ENCODE assay signal across 32 mouse cellular contexts in the genomic region with DNA sequence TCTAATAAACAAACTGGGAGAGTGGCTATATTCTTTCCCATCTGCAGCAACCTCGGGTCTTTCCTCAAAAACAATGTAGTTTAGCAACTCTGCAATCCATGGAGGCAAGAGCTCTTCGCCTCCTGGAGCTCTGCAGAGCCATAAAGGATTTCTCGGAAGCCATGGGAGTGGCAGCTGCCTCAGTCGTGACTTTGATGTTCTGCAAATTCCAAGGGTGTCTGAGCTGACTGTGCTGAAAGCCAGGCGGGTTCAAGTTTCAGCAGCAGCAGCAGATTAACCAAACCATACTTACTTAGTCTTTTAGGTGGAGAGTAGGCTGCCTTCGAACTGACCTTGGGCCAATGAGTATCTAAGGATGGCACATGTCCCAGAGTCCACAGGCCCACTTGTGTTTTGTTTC.
DNase-seq lines count a peak whose midpoint lies in the region; ATAC-seq lines count a peak whose summit lies in the region.
"Had no signal": no experiment of that assay in that cellular context is flagged by ENCODE, and none has a peak within 500 bp of the region (broad histone marks: within the 10 kb centered on the region; RNA-seq: fewer than 3 reads in every experiment).

No protein-coding gene starts in this region.

- H3K36me3 ChIP-seq in neural tube, embryonic 13.5 days: no peaks in the 10 kb centered on the region
- H3K36me3 ChIP-seq: embryonic facial prominence, embryonic 13.5 days; heart, embryonic 12.5 days; hindbrain, embryonic 10.5 days; liver, embryonic 12.5 days; neural tube, embryonic 12.5 days; stomach, embryonic 15.5 days had no signal

- no peak overlapping the region for H3K4me3 ChIP-seq in neural tube, embryonic 13.5 days
- H3K4me3 ChIP-seq: embryonic facial prominence, embryonic 13.5 days; forebrain, embryonic 13.5 days; heart, embryonic 12.5 days; hindbrain, embryonic 10.5 days; liver, embryonic 12.5 days; megakaryocyte, embryonic 14.5 days; neural tube, embryonic 12.5 days; stomach, embryonic 15.5 days had no signal

- H3K4me1 ChIP-seq in neural tube, embryonic 13.5 days (replicated peaks): peaks cover 14% of the 10 kb centered on the region
- H3K4me1 ChIP-seq: forebrain, embryonic 13.5 days; liver, embryonic 12.5 days; megakaryocyte, embryonic 14.5 days; neural tube, embryonic 12.5 days; stomach, embryonic 15.5 days had no signal

- H3K9me3 ChIP-seq in neural tube, embryonic 13.5 days: no peaks in the 10 kb centered on the region
- H3K9me3 ChIP-seq: embryonic facial prominence, embryonic 13.5 days; forebrain, embryonic 13.5 days; heart, embryonic 12.5 days; hindbrain, embryonic 10.5 days; liver, embryonic 12.5 days; megakaryocyte, embryonic 14.5 days; neural tube, embryonic 12.5 days; stomach, embryonic 15.5 days had no signal

- no peak overlapping the region for H3K4me2 ChIP-seq in neural tube, embryonic 13.5 days
- H3K4me2 ChIP-seq: embryonic facial prominence, embryonic 13.5 days; forebrain, embryonic 13.5 days; heart, embryonic 12.5 days; liver, embryonic 12.5 days; neural tube, embryonic 12.5 days; stomach, embryonic 15.5 days had no signal

- H3K9ac ChIP-seq in neural tube, embryonic 13.5 days: no peak overlapping the region
- H3K9ac ChIP-seq: embryonic facial prominence, embryonic 13.5 days; forebrain, embryonic 13.5 days; heart, embryonic 12.5 days; liver, embryonic 12.5 days; neural tube, embryonic 12.5 days; stomach, embryonic 15.5 days had no signal

- WGBS in neural tube, embryonic 13.5 days: 31% methylated on average over 6 of the region's 6 CpGs

- H3K27me3 ChIP-seq in neural tube, embryonic 13.5 days: no peaks in the 10 kb centered on the region
- H3K27me3 ChIP-seq: embryonic facial prominence, embryonic 13.5 days; forebrain, embryonic 13.5 days; heart, embryonic 12.5 days; liver, embryonic 12.5 days; megakaryocyte, embryonic 14.5 days; neural tube, embryonic 12.5 days; stomach, embryonic 15.5 days had no signal

- no peak for ATAC-seq in neural tube, embryonic 13.5 days (ENCODE audit: low read depth)
- ATAC-seq in megakaryocyte, adult 5-6 weeks (ENCODE audit: poor library complexity, severe bottlenecking): no peak
- ATAC-seq: forebrain, embryonic 13.5 days; hindbrain, postnatal 0 days; liver, embryonic 12.5 days had no signal

- peak overlapping the region; percentile 35; the same call in 1 of the 2 replicates for H3K27ac ChIP-seq in neural tube, embryonic 13.5 days (replicated peaks)
- H3K27ac ChIP-seq: embryonic facial prominence, embryonic 13.5 days; forebrain, embryonic 13.5 days; hindbrain, embryonic 10.5 days; hindbrain, postnatal 0 days; liver, embryonic 12.5 days; neural tube, embryonic 12.5 days; stomach, embryonic 15.5 days had no signal

- DNase-seq in neural tube, embryonic 10.5 days (ENCODE audit: extremely low spot score, low spot score): no peak
- DNase-seq in embryo, embryonic 10.5 days (ENCODE audit: low spot score): peak; percentile 44
- DNase-seq in forelimb bud, embryonic 11.5 days (ENCODE audit: low read depth, low spot score): peak; percentile 62
- peak; percentile 28 for DNase-seq in yolk sac, embryonic 10.5 days (ENCODE audit: low spot score)
- no peak for DNase-seq in testis, postnatal 10 days (ENCODE audit: low spot score)
- no peak for DNase-seq in adipocyte (ENCODE audit: low spot score)
- DNase-seq: adrenal gland, postnatal 10 days; cerebellum, adult 2 months; cerebellum, postnatal 25 days; gastrocnemius, postnatal 25 days; heart, adult 18-20 months; heart, postnatal 10 days; kidney, adult 11 months; kidney, postnatal 4 days; layer of hippocampus, adult 9-11 months; lung, adult 18-20 months; lung, postnatal 14 days; midbrain, embryonic 14.5 days; right cerebral cortex, adult 18-20 months; right cerebral cortex, postnatal 4 days; thymus, adult 18-20 months had no signal

Comparison
In these comparisons a context has a peak if more than half of its experiments do, and no peak if none do; other contexts are left out.
1. DNase-seq: peak in embryo, embryonic 10.5 days (single experiment), forelimb bud, embryonic 11.5 days (single experiment) and yolk sac, embryonic 10.5 days (single experiment); none in neural tube, embryonic 10.5 days (single experiment), testis, postnatal 10 days (single experiment) and adipocyte (single experiment).